17 mouse cellular contexts compared by ENCODE assay signal in the genomic region with DNA sequence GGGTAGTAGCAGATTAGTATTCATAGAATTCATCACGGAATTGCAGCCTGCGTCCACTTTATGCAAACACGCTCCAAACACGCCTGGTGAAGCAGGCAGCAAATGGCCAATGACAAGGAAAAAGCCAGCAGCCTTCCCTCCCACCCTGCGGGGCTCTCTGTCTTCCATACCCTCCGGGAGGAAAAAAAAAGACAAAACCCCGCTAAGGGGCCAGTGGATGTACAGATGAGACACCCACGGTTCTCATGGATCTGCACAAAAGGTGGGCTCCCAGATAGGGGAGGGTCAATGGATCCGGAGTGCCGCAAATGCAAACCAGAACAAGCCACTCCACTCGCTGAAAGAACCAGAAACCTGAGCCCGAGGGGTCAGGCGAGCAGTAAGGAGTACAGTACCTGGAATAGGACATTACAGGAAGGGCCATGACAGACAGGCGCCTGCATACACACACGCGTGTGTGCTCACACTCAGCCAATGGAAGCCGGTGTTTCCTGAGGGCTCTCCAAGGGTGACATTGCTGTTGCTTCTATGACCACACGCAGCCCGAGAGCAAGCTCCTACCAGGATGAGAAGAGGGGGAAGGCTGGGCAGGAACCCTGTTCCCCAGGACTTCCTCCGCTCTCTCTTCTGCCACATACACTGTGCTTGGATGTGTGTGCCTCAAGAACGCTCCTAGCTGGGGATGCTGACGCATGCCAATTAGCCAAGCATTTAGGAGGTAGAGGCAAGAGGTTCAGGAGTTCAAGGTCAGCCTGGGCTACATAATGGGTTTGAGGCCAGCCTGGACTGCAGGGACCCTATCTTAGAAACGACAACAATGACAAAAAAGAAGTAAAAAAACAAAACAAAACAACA. TPM values are rescaled to one million over a fixed set of nuclear protein-coding genes. Genes with fewer than 3 reads are reported as not detected.
DNase-seq lines count a peak whose midpoint lies in the region; ATAC-seq and TF ChIP-seq lines count a peak whose summit lies in the region.
"Had no signal": no experiment of that assay in that cellular context is flagged by ENCODE, and none has a peak within 500 bp of the region (broad histone marks: within the 10 kb centered on the region; RNA-seq: fewer than 3 reads in every experiment).

No protein-coding gene starts in this region.

- 33% methylated on average over 23 of the region's 23 CpGs for WGBS in embryonic facial prominence, embryonic 13.5 days
- 49% methylated on average over 23 of the region's 23 CpGs for WGBS in embryonic facial prominence, embryonic 10.5 days
- WGBS in midbrain, embryonic 12.5 days = 47% methylated on average over 23 of the region's 23 CpGs
- whole genome bisulfite sequencing in midbrain, postnatal 0 days = 51% methylated on average over 23 of the region's 23 CpGs
- WGBS in heart, embryonic 15.5 days = 33% methylated on average over 23 of the region's 23 CpGs
- WGBS in neural tube, embryonic 12.5 days = 40% methylated on average over 23 of the region's 23 CpGs

- H3K9ac ChIP-seq in embryonic facial prominence, embryonic 13.5 days = no peak overlapping the region
- H3K9ac ChIP-seq in midbrain, embryonic 12.5 days (replicated peaks) = no peak overlapping the region
- no peak overlapping the region for H3K9ac ChIP-seq in midbrain, postnatal 0 days (replicated peaks; ENCODE audit: low read length, poor library complexity, severe bottlenecking)
- peak overlapping the region; percentile 43 for H3K9ac ChIP-seq in heart, embryonic 15.5 days
- H3K9ac ChIP-seq in neural tube, embryonic 12.5 days = no peak overlapping the region
- H3K9ac ChIP-seq: embryonic facial prominence, embryonic 15.5 days; forebrain, postnatal 0 days; intestine, embryonic 15.5 days; limb, embryonic 15.5 days had no signal

- H3K9me3 ChIP-seq in embryonic facial prominence, embryonic 13.5 days = no peaks in the 10 kb centered on the region
- no peaks in the 10 kb centered on the region for H3K9me3 ChIP-seq in embryonic facial prominence, embryonic 10.5 days
- no peaks in the 10 kb centered on the region for H3K9me3 ChIP-seq in midbrain, embryonic 12.5 days
- no peaks in the 10 kb centered on the region for H3K9me3 ChIP-seq in midbrain, postnatal 0 days (ENCODE audit: low read length)
- no peaks in the 10 kb centered on the region for H3K9me3 ChIP-seq in heart, embryonic 15.5 days (replicated peaks)
- H3K9me3 ChIP-seq in neural tube, embryonic 12.5 days = no peaks in the 10 kb centered on the region
- H3K9me3 ChIP-seq: embryonic facial prominence, embryonic 15.5 days; G1E; intestine, embryonic 15.5 days; limb, embryonic 15.5 days had no signal

- H3K36me3 ChIP-seq in embryonic facial prominence, embryonic 13.5 days = no peaks in the 10 kb centered on the region
- no peaks in the 10 kb centered on the region for H3K36me3 ChIP-seq in embryonic facial prominence, embryonic 10.5 days (replicated peaks)
- H3K36me3 ChIP-seq in midbrain, embryonic 12.5 days = no peaks in the 10 kb centered on the region
- no peaks in the 10 kb centered on the region for H3K36me3 ChIP-seq in midbrain, postnatal 0 days (ENCODE audit: insufficient read depth, low read length)
- H3K36me3 ChIP-seq in heart, embryonic 15.5 days = no peaks in the 10 kb centered on the region
- no peaks in the 10 kb centered on the region for H3K36me3 ChIP-seq in neural tube, embryonic 12.5 days
- H3K36me3 ChIP-seq: embryonic facial prominence, embryonic 15.5 days; G1E; intestine, embryonic 15.5 days; limb, embryonic 15.5 days had no signal

- H3K4me2 ChIP-seq in embryonic facial prominence, embryonic 13.5 days = peak overlapping the region; percentile 19; the same call in 1 of the 2 replicates
- 0 out of 2 replicates have a peak overlapping the region, but pooled peaks have one; percentile 7 for H3K4me2 ChIP-seq in midbrain, embryonic 12.5 days (replicated peaks)
- no peak overlapping the region for H3K4me2 ChIP-seq in midbrain, postnatal 0 days (ENCODE audit: low read depth, low read length, poor library complexity, severe bottlenecking)
- H3K4me2 ChIP-seq in heart, embryonic 15.5 days = peak overlapping the region; percentile 61
- H3K4me2 ChIP-seq in neural tube, embryonic 12.5 days (replicated peaks) = peak overlapping the region; percentile 22; the same call in 1 of the 2 replicates
- H3K4me2 ChIP-seq: embryonic facial prominence, embryonic 15.5 days; intestine, embryonic 15.5 days; limb, embryonic 15.5 days had no signal

- no peak overlapping the region for H3K4me3 ChIP-seq in embryonic facial prominence, embryonic 13.5 days
- no peak overlapping the region for H3K4me3 ChIP-seq in embryonic facial prominence, embryonic 10.5 days
- H3K4me3 ChIP-seq in midbrain, embryonic 12.5 days = no peak overlapping the region
- no peak overlapping the region for H3K4me3 ChIP-seq in midbrain, postnatal 0 days (ENCODE audit: low read depth, low read length)
- peak overlapping the region; percentile 44 for H3K4me3 ChIP-seq in heart, embryonic 15.5 days
- no peak overlapping the region for H3K4me3 ChIP-seq in neural tube, embryonic 12.5 days
- H3K4me3 ChIP-seq: embryonic facial prominence, embryonic 15.5 days; intestine, embryonic 15.5 days; limb, embryonic 15.5 days had no signal

- peaks cover 61% of the 10 kb centered on the region for H3K27me3 ChIP-seq in embryonic facial prominence, embryonic 13.5 days
- H3K27me3 ChIP-seq in embryonic facial prominence, embryonic 10.5 days (replicated peaks; ENCODE audit: low read depth, poor library complexity, severe bottlenecking) = peaks cover 97% of the 10 kb centered on the region
- peaks cover 81% of the 10 kb centered on the region for H3K27me3 ChIP-seq in midbrain, embryonic 12.5 days
- no peaks in the 10 kb centered on the region for H3K27me3 ChIP-seq in midbrain, postnatal 0 days (ENCODE audit: insufficient read depth, low read length)
- peaks cover 7% of the 10 kb centered on the region; the same call in 1 of the 2 replicates for H3K27me3 ChIP-seq in heart, embryonic 15.5 days
- peaks cover 17% of the 10 kb centered on the region; the same call in 1 of the 2 replicates for H3K27me3 ChIP-seq in neural tube, embryonic 12.5 days (replicated peaks)
- H3K27me3 ChIP-seq: intestine, embryonic 15.5 days had no signal

- no peak for ATAC-seq in embryonic facial prominence, embryonic 13.5 days (ENCODE audit: insufficient number of reproducible peaks, insufficient read depth, low FRiP score, low TSS enrichment, low read depth)
- ATAC-seq in midbrain, embryonic 12.5 days (ENCODE audit: low FRiP score, low read depth) = no peak
- no peak for ATAC-seq in midbrain, postnatal 0 days (ENCODE audit: low FRiP score)
- ATAC-seq in heart, embryonic 15.5 days (replicated peaks; ENCODE audit: insufficient number of reproducible peaks, insufficient read depth, low FRiP score, low read depth) = 0 out of 2 replicates have a peak, but pooled peaks have one; percentile 5
- no peak for ATAC-seq in neural tube, embryonic 12.5 days (ENCODE audit: low FRiP score, low read depth)
- no peak for ATAC-seq in cerebellum, adult (ENCODE audit: insufficient number of reproducible peaks, low FRiP score, low TSS enrichment)
- ATAC-seq: activated CD4-positive, CD25-positive, alpha-beta regulatory T cell, adult 4 months; forebrain, postnatal 0 days; intestine, embryonic 15.5 days had no signal

- H3K4me1 ChIP-seq in embryonic facial prominence, embryonic 13.5 days = peaks cover 28% of the 10 kb centered on the region
- H3K4me1 ChIP-seq in embryonic facial prominence, embryonic 10.5 days = peaks cover 55% of the 10 kb centered on the region
- peaks cover 31% of the 10 kb centered on the region for H3K4me1 ChIP-seq in midbrain, embryonic 12.5 days
- no peaks in the 10 kb centered on the region for H3K4me1 ChIP-seq in midbrain, postnatal 0 days (ENCODE audit: insufficient read depth, low read length)
- peaks cover 63% of the 10 kb centered on the region for H3K4me1 ChIP-seq in heart, embryonic 15.5 days (replicated peaks)
- peaks cover 39% of the 10 kb centered on the region for H3K4me1 ChIP-seq in neural tube, embryonic 12.5 days

- no peak overlapping the region for H3K27ac ChIP-seq in embryonic facial prominence, embryonic 13.5 days
- no peak overlapping the region for H3K27ac ChIP-seq in embryonic facial prominence, embryonic 10.5 days (replicated peaks)
- peak overlapping the region; percentile 56 for H3K27ac ChIP-seq in midbrain, embryonic 12.5 days (replicated peaks)
- H3K27ac ChIP-seq in midbrain, postnatal 0 days (ENCODE audit: low read depth, low read length) = no peak overlapping the region
- peak overlapping the region; percentile 91 for H3K27ac ChIP-seq in heart, embryonic 15.5 days
- peak overlapping the region; percentile 32; the same call in 1 of the 2 replicates for H3K27ac ChIP-seq in neural tube, embryonic 12.5 days
- H3K27ac ChIP-seq: embryonic facial prominence, embryonic 15.5 days; intestine, embryonic 15.5 days; limb, embryonic 15.5 days had no signal

- no peak for TF ChIP-seq CTCF in midbrain, postnatal 0 days (IDR thresholded peaks at IDR 0.05)

- no peak for DNase-seq in embryonic facial prominence, embryonic 10.5 days (ENCODE audit: low spot score)
- DNase-seq in midbrain, postnatal 0 days (ENCODE audit: low spot score) = no peak
- no peak for DNase-seq in left cerebral cortex, adult 18-20 months (ENCODE audit: low spot score in 2 of 2)
- DNase-seq: cerebellum, adult 9-10 months; forebrain, postnatal 0 days; gastrocnemius, postnatal 36 days; kidney, postnatal 14 days had no signal

RNA-seq across cellular contexts. Expression of a gene that starts 57.5 kb away (rescaled TPM):
- 4.0 and 4.2 TPM in 2 replicates for polyA plus RNA-seq in embryonic facial prominence, embryonic 13.5 days (2015; fragmentation: Nextera tagmentation; extraction: Ambion mirVana)
- polyA plus RNA-seq in embryonic facial prominence, embryonic 10.5 days (2016; fragmentation: Nextera tagmentation; extraction: Ambion mirVana) = 3.7 and 3.9 TPM in 2 replicates
- 3.3 and 4.1 TPM in 2 replicates for polyA plus RNA-seq in midbrain, embryonic 12.5 days (2016; fragmentation: Nextera tagmentation; extraction: Ambion mirVana)
- total RNA-seq in midbrain, postnatal 0 days (2014; rRNA removed) = 3.7 and 4.0 TPM in 2 replicates
- polyA plus RNA-seq in midbrain, postnatal 0 days (2015; fragmentation: Nextera tagmentation; extraction: Ambion mirVana) = 2.0 TPM in 2 replicates
- 20.7 and 22.6 TPM in 2 replicates for polyA plus RNA-seq in heart, embryonic 15.5 days (2015; fragmentation: Nextera tagmentation; extraction: Ambion mirVana)
- polyA plus RNA-seq in neural tube, embryonic 12.5 days (2016; fragmentation: Nextera tagmentation; extraction: Ambion mirVana) = 14.2 and 16.3 TPM in 2 replicates
- total RNA-seq in left cerebral cortex, adult 18-20 months (2021) = 1 to 10 TPM; 1.2 to 1.4 TPM

Comparison
In these comparisons a context has a peak if more than half of its experiments do, and no peak if none do; other contexts are left out.
1. H3K27ac ChIP-seq: peak in midbrain, embryonic 12.5 days (single experiment), heart, embryonic 15.5 days (single experiment) and neural tube, embryonic 12.5 days (single experiment); none in embryonic facial prominence, embryonic 13.5 days (single experiment), embryonic facial prominence, embryonic 10.5 days (single experiment) and midbrain, postnatal 0 days (single experiment).